Mouse (Mus musculus): ENCODE measurements around the gene Lix1l. TPM values are rescaled to one million over a fixed set of nuclear protein-coding genes. Genes with fewer than 3 reads are reported as not detected.
A peak's percentile ranks its signal among the peaks of the same experiment; 100 is the strongest.

Lix1l gene
- polyA plus RNA-seq, 1 experiment from 2014 or later, result 8.7 TPM

DNA sequence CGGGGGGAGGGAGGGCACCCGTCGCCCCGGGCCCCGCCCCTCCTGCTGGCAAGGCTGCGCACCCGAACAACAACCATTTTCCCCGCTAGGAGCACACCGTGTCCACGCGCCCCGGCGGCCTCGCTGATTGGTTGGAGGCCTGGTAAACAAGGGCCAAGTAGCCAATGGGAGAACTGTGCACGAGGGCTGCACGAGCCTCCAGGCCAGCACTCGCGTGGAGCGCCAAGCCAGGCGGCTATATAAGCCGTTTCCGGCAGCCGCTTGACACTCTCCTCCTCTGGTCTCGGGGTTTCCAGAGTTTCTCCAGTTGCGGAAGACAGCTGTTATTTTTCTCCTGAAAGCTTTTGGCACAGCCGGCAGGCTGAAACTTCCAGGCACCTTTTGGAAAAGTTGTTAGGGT is 43.3 kb upstream of the Lix1l start, which contains the start of gene Txnip:
Gene Txnip, plus strand, starts transcription at position 264 of the 400 bp plus-strand sequence.
- Histone ChIP-seq H3K4me3 (ENCODE audit: low read depth, low read length) (peak within 1 kb of the TSS; percentile 77), H3K9ac (ENCODE audit: low read length) (peak within 1 kb of the TSS; percentile 72), H3K36me3 (ENCODE audit: control insufficient read depth, insufficient read depth, low read length) (peaks cover 6% of the 10 kb centered on the region), H3K4me1 (ENCODE audit: control insufficient read depth, insufficient read depth, low read length) (peaks cover 20% of the 10 kb centered on the region), H3K27me3 (ENCODE audit: control insufficient read depth, insufficient read depth, low read length) (no peaks in the 10 kb centered on the region), H3K9me3 (ENCODE audit: control insufficient read depth, low read length) (no peaks in the 10 kb centered on the region), H3K4me2 (ENCODE audit: low read depth) (peak within 1 kb of the TSS; percentile 80), H3K27ac (ENCODE audit: low read depth, low read length) (no peak within 1 kb of the TSS)
- WGBS, result 0% methylated on average over 26 of the region's 26 CpGs
- DNase-seq (ENCODE audit: low spot score), result peak; percentile 99
- peak; percentile 99 for ATAC-seq (ENCODE audit: insufficient read depth, low FRiP score, low TSS enrichment)

DNA sequence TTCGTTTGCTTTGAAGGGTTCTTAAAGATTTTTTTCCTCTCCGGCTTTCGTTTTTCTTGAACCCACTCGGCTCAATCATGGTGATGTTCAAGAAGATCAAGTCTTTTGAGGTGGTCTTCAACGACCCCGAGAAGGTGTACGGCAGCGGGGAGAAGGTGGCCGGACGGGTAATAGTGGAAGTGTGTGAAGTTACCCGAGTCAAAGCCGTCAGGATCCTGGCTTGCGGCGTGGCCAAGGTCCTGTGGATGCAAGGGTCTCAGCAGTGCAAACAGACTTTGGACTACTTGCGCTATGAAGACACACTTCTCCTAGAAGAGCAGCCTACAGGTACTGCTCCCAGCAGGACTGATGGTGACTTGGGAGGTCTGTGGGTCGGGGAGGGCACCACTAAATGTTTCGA is 42.8 kb upstream of the Lix1l start:
- Histone ChIP-seq H3K36me3 (ENCODE audit: control insufficient read depth, insufficient read depth, low read length) (peaks cover 6% of the 10 kb centered on the region), H3K27me3 (ENCODE audit: control insufficient read depth, insufficient read depth, low read length) (no peaks in the 10 kb centered on the region), H3K4me2 (ENCODE audit: low read depth) (peak overlapping the region; percentile 80), H3K9me3 (ENCODE audit: control insufficient read depth, low read length) (no peaks in the 10 kb centered on the region), H3K27ac (ENCODE audit: low read depth, low read length) (no peak overlapping the region), H3K4me1 (ENCODE audit: control insufficient read depth, insufficient read depth, low read length) (peaks cover 20% of the 10 kb centered on the region), H3K9ac (ENCODE audit: low read length) (peak overlapping the region; percentile 72), H3K4me3 (ENCODE audit: low read depth, low read length) (peak overlapping the region; percentile 77)
- ATAC-seq (ENCODE audit: insufficient read depth, low FRiP score, low TSS enrichment) (no peak), DNase-seq (ENCODE audit: low spot score) (peak; percentile 32)
- WGBS, result under 1% methylated on average over 17 of the region's 17 CpGs

DNA sequence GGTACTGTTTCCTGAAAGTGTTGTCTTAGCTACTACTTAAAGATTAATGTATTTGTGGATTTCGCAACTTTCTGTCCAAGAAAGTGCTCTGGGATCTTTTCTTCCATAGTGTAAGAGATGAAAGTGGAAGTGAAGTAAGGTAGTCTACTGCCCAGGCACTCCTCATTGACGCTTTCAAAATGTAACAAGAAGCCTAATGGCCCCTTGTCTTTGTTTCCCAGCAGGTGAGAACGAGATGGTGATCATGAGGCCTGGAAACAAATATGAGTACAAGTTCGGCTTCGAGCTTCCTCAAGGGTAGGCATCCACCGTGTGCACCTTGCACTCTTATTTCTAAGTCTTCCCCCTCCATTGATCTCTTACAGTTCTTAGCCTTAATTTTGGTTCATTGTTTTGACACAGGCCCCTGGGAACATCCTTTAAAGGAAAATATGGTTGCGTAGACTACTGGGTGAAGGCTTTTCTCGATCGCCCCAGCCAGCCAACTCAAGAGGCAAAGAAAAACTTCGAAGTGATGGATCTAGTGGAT is 42.2 kb upstream of the Lix1l start:
- Histone ChIP-seq H3K9ac (ENCODE audit: low read length) (peak overlapping the region; percentile 72), H3K27ac (ENCODE audit: low read depth, low read length) (no peak overlapping the region), H3K36me3 (ENCODE audit: control insufficient read depth, insufficient read depth, low read length) (peaks cover 6% of the 10 kb centered on the region), H3K4me3 (ENCODE audit: low read depth, low read length) (peak overlapping the region; percentile 77), H3K4me1 (ENCODE audit: control insufficient read depth, insufficient read depth, low read length) (peaks cover 20% of the 10 kb centered on the region), H3K4me2 (ENCODE audit: low read depth) (peak overlapping the region; percentile 80), H3K27me3 (ENCODE audit: control insufficient read depth, insufficient read depth, low read length) (no peaks in the 10 kb centered on the region), H3K9me3 (ENCODE audit: control insufficient read depth, low read length) (no peaks in the 10 kb centered on the region)
- ATAC-seq (ENCODE audit: insufficient read depth, low FRiP score, low TSS enrichment), result no peak
- DNase-seq (ENCODE audit: low spot score), result no peak
- 45% methylated on average over 10 of the region's 10 CpGs for WGBS

DNA sequence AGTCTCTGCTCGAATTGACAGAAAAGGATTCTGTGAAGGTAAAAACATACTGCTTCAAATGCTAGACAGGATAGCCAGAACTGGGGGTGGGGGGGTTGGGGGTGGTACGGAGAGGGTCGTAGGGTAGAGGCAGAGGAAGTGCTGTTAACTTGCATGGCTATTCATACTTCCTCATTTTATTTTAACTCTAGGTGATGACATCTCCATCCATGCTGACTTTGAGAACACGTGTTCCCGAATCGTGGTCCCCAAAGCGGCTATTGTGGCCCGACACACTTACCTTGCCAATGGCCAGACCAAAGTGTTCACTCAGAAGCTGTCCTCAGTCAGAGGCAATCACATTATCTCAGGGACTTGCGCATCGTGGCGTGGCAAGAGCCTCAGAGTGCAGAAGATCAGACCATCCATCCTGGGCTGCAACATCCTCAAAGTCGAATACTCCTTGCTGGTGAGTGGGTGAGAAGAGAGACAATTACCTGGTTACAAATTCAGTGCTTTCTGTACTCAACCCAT is 41.5 kb upstream of the Lix1l start:
- Histone ChIP-seq H3K4me3 (ENCODE audit: low read depth, low read length) (peak overlapping the region; percentile 77), H3K9ac (ENCODE audit: low read length) (no peak overlapping the region), H3K27me3 (ENCODE audit: control insufficient read depth, insufficient read depth, low read length) (no peaks in the 10 kb centered on the region), H3K27ac (ENCODE audit: low read depth, low read length) (no peak overlapping the region), H3K4me1 (ENCODE audit: control insufficient read depth, insufficient read depth, low read length) (peaks cover 20% of the 10 kb centered on the region), H3K4me2 (ENCODE audit: low read depth) (peak overlapping the region; percentile 80), H3K9me3 (ENCODE audit: control insufficient read depth, low read length) (no peaks in the 10 kb centered on the region), H3K36me3 (ENCODE audit: control insufficient read depth, insufficient read depth, low read length) (peaks cover 6% of the 10 kb centered on the region)
- DNase-seq (ENCODE audit: low spot score), result no peak
- 89% methylated on average over 12 of the region's 12 CpGs for WGBS
- no peak for ATAC-seq (ENCODE audit: insufficient read depth, low FRiP score, low TSS enrichment)

DNA sequence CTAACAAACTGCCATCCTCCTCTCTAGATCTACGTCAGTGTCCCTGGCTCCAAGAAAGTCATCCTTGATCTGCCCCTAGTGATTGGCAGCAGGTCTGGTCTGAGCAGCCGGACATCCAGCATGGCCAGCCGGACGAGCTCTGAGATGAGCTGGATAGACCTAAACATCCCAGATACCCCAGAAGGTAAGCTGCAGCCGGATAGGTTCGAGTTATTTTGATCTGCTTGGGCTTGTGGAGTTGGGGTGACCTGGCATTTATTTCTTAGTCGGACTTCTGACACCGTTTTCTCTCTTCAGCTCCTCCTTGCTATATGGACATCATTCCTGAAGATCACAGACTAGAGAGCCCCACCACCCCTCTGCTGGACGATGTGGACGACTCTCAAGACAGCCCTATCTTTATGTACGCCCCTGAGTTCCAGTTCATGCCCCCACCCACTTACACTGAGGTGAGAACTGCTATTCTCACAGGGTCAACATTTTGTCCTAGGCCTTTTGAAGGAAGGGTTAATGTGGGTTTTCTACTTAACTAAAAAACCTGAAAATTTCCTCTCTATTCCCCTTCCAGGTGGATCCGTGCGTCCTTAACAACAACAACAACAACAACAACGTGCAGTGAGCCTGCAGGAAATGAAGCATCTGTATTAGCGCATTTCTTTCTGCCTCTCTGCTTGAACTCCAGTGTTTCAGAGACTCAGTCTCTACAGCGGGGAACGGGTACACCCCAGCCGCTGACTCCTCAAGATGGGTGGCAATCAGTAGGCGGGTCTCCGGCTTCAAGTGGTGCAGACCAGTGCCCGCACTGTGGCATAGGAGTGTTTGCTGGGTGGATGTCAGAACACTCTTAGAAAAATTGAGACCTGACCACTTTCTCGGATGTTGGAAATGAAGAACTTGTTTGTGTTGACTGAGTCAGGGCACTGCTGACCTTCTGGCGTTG is 40.8 kb upstream of the Lix1l start:
- H3K36me3 ChIP-seq (ENCODE audit: control insufficient read depth, insufficient read depth, low read length), result peaks cover 6% of the 10 kb centered on the region
- H3K27ac ChIP-seq (ENCODE audit: low read depth, low read length), result no peak overlapping the region
- no peak overlapping the region for H3K9ac ChIP-seq (ENCODE audit: low read length)
- peak overlapping the region; percentile 77 for H3K4me3 ChIP-seq (ENCODE audit: low read depth, low read length)
- H3K9me3 ChIP-seq (ENCODE audit: control insufficient read depth, low read length), result no peaks in the 10 kb centered on the region
- H3K27me3 ChIP-seq (ENCODE audit: control insufficient read depth, insufficient read depth, low read length), result no peaks in the 10 kb centered on the region
- 95% methylated on average over 23 of the region's 23 CpGs for WGBS
- H3K4me1 ChIP-seq (ENCODE audit: control insufficient read depth, insufficient read depth, low read length), result peaks cover 20% of the 10 kb centered on the region
- DNase-seq (ENCODE audit: low spot score) (no peak), ATAC-seq (ENCODE audit: insufficient read depth, low FRiP score, low TSS enrichment) (no peak)
- peak overlapping the region; percentile 80 for H3K4me2 ChIP-seq (ENCODE audit: low read depth)

DNA sequence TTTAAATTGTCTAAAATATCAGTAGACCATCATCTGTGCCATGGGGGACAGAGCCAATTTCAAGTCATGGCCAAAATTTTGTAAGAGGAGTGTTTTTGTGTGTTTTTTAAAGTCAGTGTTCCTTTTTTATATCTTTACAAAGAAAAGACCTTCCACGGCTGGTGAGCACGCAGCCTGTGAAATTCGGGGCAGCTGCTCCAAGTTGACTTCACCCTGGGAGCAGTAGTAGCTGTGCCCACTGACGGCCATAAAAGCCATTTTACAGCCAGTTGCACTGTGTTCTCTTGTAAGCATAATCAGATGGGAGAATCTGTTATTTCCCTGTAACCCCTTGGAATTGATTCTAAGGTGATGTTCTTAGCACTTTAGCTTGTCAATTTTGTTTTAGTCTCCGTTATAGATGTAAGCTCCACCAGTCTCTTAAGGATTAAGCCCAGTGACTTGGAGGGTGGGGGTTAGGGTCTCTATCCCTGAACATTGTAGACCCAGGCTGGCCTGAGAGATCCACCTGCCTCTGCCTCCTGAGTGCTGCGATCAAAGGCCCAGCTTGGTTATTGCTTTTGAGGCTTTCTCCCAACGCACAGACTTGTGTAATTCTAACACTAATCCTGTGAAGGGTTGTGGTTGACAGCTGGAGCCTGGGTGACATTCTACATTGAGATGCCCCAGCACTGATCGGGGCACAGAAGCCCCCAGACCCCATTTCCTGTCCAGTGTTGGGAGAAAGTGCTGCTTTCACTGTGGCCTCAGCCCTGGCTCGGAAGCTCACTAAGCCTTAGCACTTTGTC is 39.9 kb upstream of the Lix1l start:
- H3K4me3 ChIP-seq (ENCODE audit: low read depth, low read length), result no peak overlapping the region; the same call in 1 of the 2 replicates
- no peak for DNase-seq (ENCODE audit: low spot score)
- no peaks in the 10 kb centered on the region for H3K27me3 ChIP-seq (ENCODE audit: control insufficient read depth, insufficient read depth, low read length)
- H3K4me2 ChIP-seq (ENCODE audit: low read depth), result 0 out of 2 replicates have a peak overlapping the region, but pooled peaks have one; percentile 8
- no peak overlapping the region for H3K9ac ChIP-seq (ENCODE audit: low read length)
- WGBS, result 82% methylated on average over 9 of the region's 9 CpGs
- H3K27ac ChIP-seq (ENCODE audit: low read depth, low read length), result no peak overlapping the region
- peaks cover 6% of the 10 kb centered on the region for H3K36me3 ChIP-seq (ENCODE audit: control insufficient read depth, insufficient read depth, low read length)
- H3K4me1 ChIP-seq (ENCODE audit: control insufficient read depth, insufficient read depth, low read length), result peaks cover 20% of the 10 kb centered on the region
- no peak for ATAC-seq (ENCODE audit: insufficient read depth, low FRiP score, low TSS enrichment)
- no peaks in the 10 kb centered on the region for H3K9me3 ChIP-seq (ENCODE audit: control insufficient read depth, low read length)

DNA sequence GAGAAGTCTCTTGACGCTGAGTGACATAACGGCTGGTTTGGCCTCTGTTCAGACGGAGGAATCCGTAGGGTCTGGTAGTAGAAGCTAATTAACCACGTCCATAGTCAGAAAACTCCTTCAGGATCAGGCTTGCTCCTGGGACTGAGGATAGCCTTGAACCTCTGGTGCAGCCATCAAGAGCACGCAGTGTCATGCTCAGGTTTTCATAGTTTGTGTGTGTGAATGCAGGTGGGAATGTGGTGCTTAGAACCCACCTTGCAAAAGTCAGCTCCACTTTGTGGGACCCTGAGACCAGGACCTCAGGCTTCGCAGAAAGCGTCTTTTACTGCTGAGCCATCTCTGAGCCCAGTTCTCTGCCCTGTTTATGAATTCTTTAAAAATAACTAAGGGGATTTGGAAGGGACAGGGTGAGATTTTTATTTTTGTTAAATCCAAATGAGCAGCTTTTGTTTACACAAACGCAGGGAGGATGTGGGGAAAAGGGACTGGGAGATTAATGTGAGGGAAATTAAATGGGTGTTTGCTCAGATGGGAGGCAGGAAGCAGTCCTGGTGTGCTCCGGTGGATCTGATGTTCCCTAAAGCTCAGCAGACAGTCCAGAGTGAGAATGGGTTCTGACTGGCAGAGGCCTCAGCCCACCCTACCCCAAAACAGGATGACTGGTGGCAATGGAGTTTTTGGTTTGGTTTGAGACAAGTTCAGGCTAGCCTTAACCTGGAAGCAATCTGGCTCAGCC is 38.8 kb upstream of the Lix1l start:
- Histone ChIP-seq H3K4me1 (ENCODE audit: control insufficient read depth, insufficient read depth, low read length) (peaks cover 14% of the 10 kb centered on the region), H3K4me2 (ENCODE audit: low read depth) (no peak overlapping the region), H3K4me3 (ENCODE audit: low read depth, low read length) (no peak overlapping the region), H3K36me3 (ENCODE audit: control insufficient read depth, insufficient read depth, low read length) (peaks cover 6% of the 10 kb centered on the region), H3K9ac (ENCODE audit: low read length) (no peak overlapping the region), H3K27me3 (ENCODE audit: control insufficient read depth, insufficient read depth, low read length) (no peaks in the 10 kb centered on the region), H3K27ac (ENCODE audit: low read depth, low read length) (no peak overlapping the region), H3K9me3 (ENCODE audit: control insufficient read depth, low read length) (no peaks in the 10 kb centered on the region)
- DNase-seq (ENCODE audit: low spot score) (no peak), ATAC-seq (ENCODE audit: insufficient read depth, low FRiP score, low TSS enrichment) (no peak)
- WGBS, result 57% methylated on average over 10 of the region's 10 CpGs

DNA sequence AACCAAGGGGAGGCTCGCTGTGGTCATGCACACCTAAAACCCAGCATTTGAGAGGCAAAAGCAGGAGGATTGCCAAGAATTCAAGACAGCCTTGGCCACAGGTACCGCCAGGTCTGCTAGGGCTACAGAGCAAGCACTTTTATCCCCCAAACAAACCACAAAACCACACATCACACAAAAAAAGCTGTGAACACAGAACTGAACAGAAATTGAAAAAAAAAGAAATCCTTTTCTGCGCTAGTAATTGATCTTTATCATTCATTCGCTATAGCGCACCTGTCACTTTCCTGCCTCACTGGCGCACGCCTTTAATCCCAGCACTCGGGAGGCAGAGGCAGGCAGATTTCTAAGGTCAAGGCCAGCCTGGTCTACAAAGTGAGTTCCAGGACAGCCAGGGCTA is 37.7 kb upstream of the Lix1l start:
- Histone ChIP-seq H3K4me1 (ENCODE audit: control insufficient read depth, insufficient read depth, low read length) (peaks cover 14% of the 10 kb centered on the region), H3K27me3 (ENCODE audit: control insufficient read depth, insufficient read depth, low read length) (no peaks in the 10 kb centered on the region), H3K9ac (ENCODE audit: low read length) (no peak overlapping the region), H3K36me3 (ENCODE audit: control insufficient read depth, insufficient read depth, low read length) (peaks cover 6% of the 10 kb centered on the region), H3K4me3 (ENCODE audit: low read depth, low read length) (no peak overlapping the region), H3K4me2 (ENCODE audit: low read depth) (no peak overlapping the region), H3K9me3 (ENCODE audit: control insufficient read depth, low read length) (no peaks in the 10 kb centered on the region), H3K27ac (ENCODE audit: low read depth, low read length) (no peak overlapping the region)
- 96% methylated on average over 8 of the region's 8 CpGs for whole genome bisulfite sequencing
- no peak for ATAC-seq (ENCODE audit: insufficient read depth, low FRiP score, low TSS enrichment)
- DNase-seq (ENCODE audit: low spot score), result no peak
